Mouse (Mus musculus) myocyte (in vitro differentiated cells): ENCODE results near the gene Agpat1.

Experiments
- CEBPB ChIP-seq: IDR thresholded peaks from 2 replicates; pipeline ENCODE4 v1.6.1; 2011; ENCODE audit warnings: mild to moderate bottlenecking, moderate library complexity; ENCODE audit not compliant: poor library complexity, insufficient read depth, severe bottlenecking
- E2F4 ChIP-seq: IDR thresholded peaks from one replicate; pipeline ENCODE4 v1.6.1; 2011; ENCODE audit warnings: mild to moderate bottlenecking, control low read depth, moderate library complexity; ENCODE audit not compliant: insufficient read depth
- POLR2A ChIP-seq: IDR thresholded peaks from one replicate; pipeline ENCODE4 v1.6.1; 2011; ENCODE audit warnings: low read depth, mild to moderate bottlenecking, control low read depth, moderate library complexity; ENCODE audit not compliant: insufficient read length
- POLR2AphosphoS2 ChIP-seq: IDR thresholded peaks from one replicate; pipeline ENCODE4 v1.6.1; 2011; ENCODE audit warnings: low read depth, control low read depth; ENCODE audit not compliant: insufficient read length
- TCF12 ChIP-seq: IDR thresholded peaks from one replicate; pipeline ENCODE4 v1.6.1; 2011; ENCODE audit warnings: mild to moderate bottlenecking, control low read depth; ENCODE audit not compliant: poor library complexity, insufficient read depth, severe bottlenecking
- USF1 ChIP-seq: IDR thresholded peaks from one replicate; pipeline ENCODE4 v1.6.1; 2011; ENCODE audit warnings: low read depth, mild to moderate bottlenecking, control low read depth, moderate library complexity

DNA sequence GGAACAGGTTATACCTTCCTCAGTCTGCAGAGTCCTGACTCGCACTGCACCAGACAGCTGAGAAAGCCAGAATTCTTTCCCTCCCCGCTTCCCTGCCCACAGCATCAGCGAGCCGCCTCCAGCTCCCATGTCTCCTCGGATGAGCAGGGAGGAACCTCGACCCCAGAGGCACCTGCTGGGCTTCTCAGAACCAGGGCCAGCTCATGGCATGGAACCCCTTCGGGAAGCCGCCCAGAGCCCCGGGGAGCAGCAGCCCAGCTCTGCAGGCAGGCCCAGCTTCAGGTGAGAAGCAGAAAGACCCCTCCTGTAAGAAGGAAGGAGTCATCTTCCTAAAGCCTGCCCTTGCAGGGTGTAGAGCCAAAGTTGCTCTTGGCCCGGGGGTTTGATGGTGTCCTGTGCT, 48.5 kb downstream of the Agpat1 start:
- TF ChIP-seq TCF12 (no peak), POLR2AphosphoS2 (no peak), E2F4 (no peak), POLR2A (no peak), USF1 (no peak), CEBPB (no peak)
